Comparison of ENCODE assay signal across 10 mouse cellular contexts in the genomic region with DNA sequence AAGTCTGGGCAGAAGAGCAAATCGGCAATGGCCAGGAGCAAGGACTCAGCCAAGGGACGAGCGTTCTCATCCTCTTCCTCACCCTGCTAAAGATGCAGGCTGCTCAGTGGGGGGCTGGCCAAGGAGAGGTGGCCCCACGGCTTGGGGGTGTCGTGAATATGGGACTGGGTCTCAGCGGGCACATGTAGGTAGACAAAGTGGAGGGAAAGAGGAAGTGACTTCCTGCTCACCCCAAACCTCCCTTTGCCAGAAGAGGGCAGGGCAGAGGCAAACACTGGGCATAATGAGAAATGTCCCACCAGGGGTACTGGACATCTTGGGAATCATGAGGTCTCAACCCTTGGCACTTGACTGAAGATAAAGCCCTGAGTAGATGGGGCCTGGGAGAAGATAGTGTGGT. TPM values are rescaled to one million over a fixed set of nuclear protein-coding genes. Genes with fewer than 3 reads are reported as not detected.
DNase-seq lines count a peak whose midpoint lies in the region; ATAC-seq and TF ChIP-seq lines count a peak whose summit lies in the region.
"Had no signal": no experiment of that assay in that cellular context is flagged by ENCODE, and none has a peak within 500 bp of the region (broad histone marks: within the 10 kb centered on the region; RNA-seq: fewer than 3 reads in every experiment).

No protein-coding gene starts in this region.

- no peak for DNase-seq in heart, postnatal 10 days
- DNase-seq in adrenal gland, postnatal 14 days: no peak
- DNase-seq in layer of hippocampus, adult 9-11 months: no peak
- DNase-seq in spleen, postnatal 36 days (ENCODE audit: low spot score in 2 of 2): no peak

- H3K27ac ChIP-seq in heart, embryonic 15.5 days: peak overlapping the region; percentile 59
- no peak overlapping the region for H3K27ac ChIP-seq in ES-Bruce4 (ENCODE audit: insufficient read depth, low read length)
- peak overlapping the region; percentile 73 for H3K27ac ChIP-seq in hindbrain, embryonic 13.5 days
- H3K27ac ChIP-seq in neural tube, embryonic 12.5 days: no peak overlapping the region

- H3K4me3 ChIP-seq in heart, embryonic 15.5 days: no peak overlapping the region
- H3K4me3 ChIP-seq in ES-Bruce4 (ENCODE audit: low read depth, low read length): no peak overlapping the region
- no peak overlapping the region for H3K4me3 ChIP-seq in hindbrain, embryonic 13.5 days
- no peak overlapping the region for H3K4me3 ChIP-seq in neural tube, embryonic 12.5 days

- WGBS in heart, embryonic 15.5 days: 54% methylated on average over 6 of the region's 6 CpGs
- WGBS in hindbrain, embryonic 13.5 days: 59% methylated on average over 6 of the region's 6 CpGs
- WGBS in neural tube, embryonic 12.5 days: 61% methylated on average over 6 of the region's 6 CpGs

- H3K4me2 ChIP-seq in heart, embryonic 15.5 days: no peak overlapping the region
- H3K4me2 ChIP-seq in hindbrain, embryonic 13.5 days: no peak overlapping the region
- H3K4me2 ChIP-seq in neural tube, embryonic 12.5 days (replicated peaks): peak overlapping the region; percentile 20; the same call in 1 of the 2 replicates

- H3K9me3 ChIP-seq in heart, embryonic 15.5 days (replicated peaks): no peaks in the 10 kb centered on the region
- no peaks in the 10 kb centered on the region for H3K9me3 ChIP-seq in ES-Bruce4 (replicated peaks; ENCODE audit: control insufficient read depth, insufficient read depth, low read length, poor library complexity, severe bottlenecking)
- H3K9me3 ChIP-seq in hindbrain, embryonic 13.5 days: no peaks in the 10 kb centered on the region
- H3K9me3 ChIP-seq in neural tube, embryonic 12.5 days: no peaks in the 10 kb centered on the region

- TF ChIP-seq CTCF in ES-Bruce4 (IDR thresholded peaks at IDR 0.05; ENCODE audit: low read depth, low read length): peak; percentile 29

- H3K4me1 ChIP-seq in heart, embryonic 15.5 days (replicated peaks): peaks cover 12% of the 10 kb centered on the region
- no peaks in the 10 kb centered on the region for H3K4me1 ChIP-seq in ES-Bruce4 (ENCODE audit: control insufficient read depth, insufficient read depth, low read length)
- peaks cover 22% of the 10 kb centered on the region for H3K4me1 ChIP-seq in hindbrain, embryonic 13.5 days (replicated peaks)
- H3K4me1 ChIP-seq in neural tube, embryonic 12.5 days: peaks cover 12% of the 10 kb centered on the region

- TF ChIP-seq POLR2A in ES-Bruce4 (IDR thresholded peaks at IDR 0.05; ENCODE audit: insufficient read depth, low read length): no peak

- intact Hi-C loops in heart, postnatal 10 days (cut with DNase I): loop anchor here (1.0 to 2.0 kb wide), 3 partner anchors 23 to 115 kb away; no protein-coding TSS in a partner anchor

- H3K9ac ChIP-seq in heart, embryonic 15.5 days: no peak overlapping the region
- H3K9ac ChIP-seq in ES-Bruce4 (ENCODE audit: low read depth, poor library complexity, severe bottlenecking): no peak overlapping the region
- peak overlapping the region; percentile 53; the same call in 1 of the 2 replicates for H3K9ac ChIP-seq in hindbrain, embryonic 13.5 days
- H3K9ac ChIP-seq in neural tube, embryonic 12.5 days: 0 out of 2 replicates have a peak overlapping the region, but pooled peaks have one; percentile 5

- H3K36me3 ChIP-seq in heart, embryonic 15.5 days: no peaks in the 10 kb centered on the region
- H3K36me3 ChIP-seq in ES-Bruce4 (ENCODE audit: control insufficient read depth, insufficient read depth, low read length, poor library complexity, severe bottlenecking): no peaks in the 10 kb centered on the region
- peaks cover 24% of the 10 kb centered on the region for H3K36me3 ChIP-seq in hindbrain, embryonic 13.5 days
- peaks cover 13% of the 10 kb centered on the region for H3K36me3 ChIP-seq in neural tube, embryonic 12.5 days

- ATAC-seq in heart, embryonic 15.5 days (replicated peaks; ENCODE audit: insufficient number of reproducible peaks, insufficient read depth, low FRiP score, low read depth): no peak
- ATAC-seq in hindbrain, embryonic 13.5 days (ENCODE audit: low FRiP score): no peak
- no peak for ATAC-seq in neural tube, embryonic 12.5 days (ENCODE audit: low FRiP score, low read depth)

- TF ChIP-seq EP300 in ES-Bruce4 (IDR thresholded peaks at IDR 0.05; ENCODE audit: insufficient read depth, low read depth, low read length): no peak

- peaks cover 30% of the 10 kb centered on the region for H3K27me3 ChIP-seq in heart, embryonic 15.5 days
- no peaks in the 10 kb centered on the region for H3K27me3 ChIP-seq in ES-Bruce4 (ENCODE audit: control insufficient read depth, insufficient read depth, low read length, poor library complexity, severe bottlenecking)
- H3K27me3 ChIP-seq in hindbrain, embryonic 13.5 days: peaks cover 23% of the 10 kb centered on the region
- H3K27me3 ChIP-seq in neural tube, embryonic 12.5 days (replicated peaks): peaks cover 25% of the 10 kb centered on the region; the same call in 1 of the 2 replicates

RNA-seq across cellular contexts. Expression of a gene that starts 7.8 kb away (rescaled TPM):
- 7.6 and 11.2 TPM in 2 replicates for polyA plus RNA-seq in heart, embryonic 15.5 days (2015; fragmentation: Nextera tagmentation; extraction: Ambion mirVana)
- total RNA-seq in heart, postnatal 10 days (2021): 1 to 10 TPM; 6.9 to 7.1 TPM
- polyA plus RNA-seq in ES-Bruce4 (2011; ENCODE audit: insufficient read depth, insufficient read length, low read depth, missing spikeins): 2.5 and 3.2 TPM in 2 replicates
- 41.8 and 42.9 TPM in 2 replicates for polyA plus RNA-seq in hindbrain, embryonic 13.5 days (2015; fragmentation: Nextera tagmentation; extraction: Ambion mirVana)
- 28.9 and 30.3 TPM in 2 replicates for polyA plus RNA-seq in neural tube, embryonic 12.5 days (2016; fragmentation: Nextera tagmentation; extraction: Ambion mirVana)
- 20.3 and 27.4 TPM in 2 replicates for total RNA-seq in adrenal gland, postnatal 14 days (2021)

RNA-seq across cellular contexts. Expression of a gene that starts 22.0 kb away (rescaled TPM):
- 6.3 and 11.1 TPM in 2 replicates for polyA plus RNA-seq in heart, embryonic 15.5 days (2015; fragmentation: Nextera tagmentation; extraction: Ambion mirVana)
- total RNA-seq in heart, postnatal 10 days (2021): 10 to 100 TPM; 13.9 to 16.8 TPM
- polyA plus RNA-seq in ES-Bruce4 (2011; ENCODE audit: insufficient read depth, insufficient read length, low read depth, missing spikeins): 12.3 and 14.1 TPM in 2 replicates
- polyA plus RNA-seq in hindbrain, embryonic 13.5 days (2015; fragmentation: Nextera tagmentation; extraction: Ambion mirVana): 22.4 and 23.2 TPM in 2 replicates
- 30.0 and 30.1 TPM in 2 replicates for polyA plus RNA-seq in neural tube, embryonic 12.5 days (2016; fragmentation: Nextera tagmentation; extraction: Ambion mirVana)
- total RNA-seq in adrenal gland, postnatal 14 days (2021): 61.5 and 66.2 TPM in 2 replicates

RNA-seq across cellular contexts. Expression of a gene that starts 25.2 kb away (rescaled TPM):
- polyA plus RNA-seq in heart, embryonic 15.5 days (2015; fragmentation: Nextera tagmentation; extraction: Ambion mirVana): not detected in 2 replicates
- total RNA-seq in heart, postnatal 10 days (2021): not detected
- not detected in 2 replicates for polyA plus RNA-seq in ES-Bruce4 (2011; ENCODE audit: insufficient read depth, insufficient read length, low read depth, missing spikeins)
- polyA plus RNA-seq in hindbrain, embryonic 13.5 days (2015; fragmentation: Nextera tagmentation; extraction: Ambion mirVana): 1.00 and 1.1 TPM in 2 replicates
- polyA plus RNA-seq in neural tube, embryonic 12.5 days (2016; fragmentation: Nextera tagmentation; extraction: Ambion mirVana): 0.55 and 0.59 TPM in 2 replicates
- total RNA-seq in adrenal gland, postnatal 14 days (2021): not detected in 2 replicates
- total RNA-seq: heart, adult 18-20 months had no signal
- polyA plus RNA-seq: limb, embryonic 11.5 days had no signal

RNA-seq across cellular contexts. Expression of a gene that starts 37.9 kb away (rescaled TPM):
- 0.11 and 0.29 TPM in 2 replicates for polyA plus RNA-seq in heart, embryonic 15.5 days (2015; fragmentation: Nextera tagmentation; extraction: Ambion mirVana)
- under 1 TPM; 0.07 to 0.12 TPM for total RNA-seq in heart, postnatal 10 days (2021)
- 0.24 and 0.33 TPM in 2 replicates for polyA plus RNA-seq in ES-Bruce4 (2011; ENCODE audit: insufficient read depth, insufficient read length, low read depth, missing spikeins)
- 0.06 and 0.14 TPM in 2 replicates for polyA plus RNA-seq in hindbrain, embryonic 13.5 days (2015; fragmentation: Nextera tagmentation; extraction: Ambion mirVana)
- 0.08 and 0.28 TPM in 2 replicates for polyA plus RNA-seq in neural tube, embryonic 12.5 days (2016; fragmentation: Nextera tagmentation; extraction: Ambion mirVana)
- 0.33 and 0.38 TPM in 2 replicates for total RNA-seq in adrenal gland, postnatal 14 days (2021)
- polyA plus RNA-seq: limb, embryonic 11.5 days had no signal

RNA-seq across cellular contexts. Expression of a gene that starts 43.8 kb away (rescaled TPM):
- polyA plus RNA-seq in heart, embryonic 15.5 days (2015; fragmentation: Nextera tagmentation; extraction: Ambion mirVana): 163 and 167 TPM in 2 replicates
- 100 to 1,000 TPM; 144 to 150 TPM for total RNA-seq in heart, postnatal 10 days (2021)
- polyA plus RNA-seq in ES-Bruce4 (2011; ENCODE audit: insufficient read depth, insufficient read length, low read depth, missing spikeins): 50.9 and 60.6 TPM in 2 replicates
- 196 and 205 TPM in 2 replicates for polyA plus RNA-seq in hindbrain, embryonic 13.5 days (2015; fragmentation: Nextera tagmentation; extraction: Ambion mirVana)
- 193 and 199 TPM in 2 replicates for polyA plus RNA-seq in neural tube, embryonic 12.5 days (2016; fragmentation: Nextera tagmentation; extraction: Ambion mirVana)
- total RNA-seq in adrenal gland, postnatal 14 days (2021): 136 and 146 TPM in 2 replicates

Comparison
In these comparisons a context has a peak if more than half of its experiments do, and no peak if none do; other contexts are left out.
1. H3K27ac ChIP-seq: peak in heart, embryonic 15.5 days (single experiment) and hindbrain, embryonic 13.5 days (single experiment); none in ES-Bruce4 (single experiment) and neural tube, embryonic 12.5 days (single experiment).
2. H3K9ac ChIP-seq: peak in hindbrain, embryonic 13.5 days (single experiment) and neural tube, embryonic 12.5 days (single experiment); none in heart, embryonic 15.5 days (single experiment) and ES-Bruce4 (single experiment).